Mouse (Mus musculus) gonadal fat pad, adult 2 months (tissue): ENCODE results near the gene Med20. TPM values are rescaled to one million over a fixed set of nuclear protein-coding genes. Genes with fewer than 3 reads are reported as not detected.

Experiments used
- DNase-seq: peaks from one replicate; pipeline ENCODE4 v3.0.0-alpha.2; 2012; ENCODE audit warnings: low read depth
- polyA plus RNA-seq: library from polyadenylated mRNA; depleted of rRNA; stranded (reverse); fragments of >200 nt; gene quantifications from 2 replicates; pipeline ENCODE4 v1.2.3, GENCODE M21; 2012; rRNA removed

Med20 gene
- 28.7 and 35.4 TPM in 2 replicates for polyA plus RNA-seq

- peak; percentile 57 for DNase-seq
Observed at GRCm38 (mm10) chr17:47610849-47611660, at the start of gene Med20, which contains the start of the genes Bysl and Gm20517. Med20 (plus strand) TSS chr17:47611582. Bysl (minus strand) TSS chr17:47611492. Gm20517 (plus strand) TSS chr17:47611589.

- DNase-seq, result no peak
Observed at GRCm38 (mm10) chr17:47562875-47563274, 48.5 kb upstream of the Med20 start.

GRCm38 (mm10) chr17:47564612-47565011 is 46.8 kb upstream of the Med20 start:
- no peak for DNase-seq

GRCm38 (mm10) chr17:47566133-47566532 is 45.2 kb upstream of the Med20 start:
- no peak for DNase-seq

- DNase-seq, result no peak
Observed at GRCm38 (mm10) chr17:47567271-47567670, 44.1 kb upstream of the Med20 start.

- DNase-seq, result no peak
Observed at GRCm38 (mm10) chr17:47568389-47568788, 43.0 kb upstream of the Med20 start.

GRCm38 (mm10) chr17:47568951-47569527 is 42.3 kb upstream of the Med20 start:
- DNase-seq, result no peak

GRCm38 (mm10) chr17:47571621-47572020 is 39.8 kb upstream of the Med20 start:
- DNase-seq, result no peak

- no peak for DNase-seq
Observed at GRCm38 (mm10) chr17:47572436-47572835, 38.9 kb upstream of the Med20 start.

GRCm38 (mm10) chr17:47574028-47574427 is 37.4 kb upstream of the Med20 start:
- DNase-seq, result no peak

- DNase-seq, result no peak
Observed at GRCm38 (mm10) chr17:47574830-47575229, 36.6 kb upstream of the Med20 start.

- DNase-seq, result no peak
Observed at GRCm38 (mm10) chr17:47578655-47579054, 32.7 kb upstream of the Med20 start.

GRCm38 (mm10) chr17:47580962-47581361 is 30.4 kb upstream of the Med20 start:
- no peak for DNase-seq

GRCm38 (mm10) chr17:47588517-47588916 is 22.9 kb upstream of the Med20 start:
- DNase-seq, result no peak

- no peak for DNase-seq
Observed at GRCm38 (mm10) chr17:47591073-47591472, 20.3 kb upstream of the Med20 start.

- peak; percentile 44 for DNase-seq
Observed at GRCm38 (mm10) chr17:47593215-47593853, 18.0 kb upstream of the Med20 start.

- DNase-seq, result no peak
Observed at GRCm38 (mm10) chr17:47593854-47594182, 17.6 kb upstream of the Med20 start.

- DNase-seq, result no peak
Observed at GRCm38 (mm10) chr17:47594183-47594968, 17.0 kb upstream of the Med20 start.

GRCm38 (mm10) chr17:47594969-47595247 is 16.5 kb upstream of the Med20 start:
- DNase-seq, result no peak

GRCm38 (mm10) chr17:47595248-47596161 is 15.9 kb upstream of the Med20 start:
- no peak for DNase-seq

GRCm38 (mm10) chr17:47596162-47596838 is 15.1 kb upstream of the Med20 start:
- DNase-seq, result no peak
